Mouse (Mus musculus) intestine, embryonic 14.5 days (tissue): ENCODE measurements at regions not wholly inside any gene's neighbourhood (a gene's known extent, or its start where the extent isn't known, plus 50 kb on each side); places are given as distances from the start of the nearest gene placed in this dataset.

ENCODE experiments used
- ATAC-seq: fragments of 200-750 bp; cut with Nextera tagmentation; replicated peaks from 2 replicates; pipeline ENCODE4 v1.8.0; 2017; ENCODE audit warnings: low read depth, moderate number of reproducible peaks, moderate TSS enrichment, moderate library complexity; ENCODE audit not compliant: low FRiP score, low TSS enrichment
- DNase-seq: peaks from one replicate; pipeline ENCODE4 v3.0.0-alpha.2; 2018; ENCODE audit warnings: low spot score
- H3K27ac ChIP-seq: fragments of 300-500 bp; sonication (generic); 2 replicates; pipeline ENCODE4 v1.5.1; 2014; ENCODE audit warnings: low read depth, mild to moderate bottlenecking, control low read depth
- H3K27me3 ChIP-seq: fragments of 300-500 bp; sonication (generic); replicated peaks from 2 replicates; pipeline ENCODE4 v1.6.1; 2014; ENCODE audit warnings: low read length, control low read depth; ENCODE audit not compliant: control insufficient read depth, insufficient read depth
- H3K36me3 ChIP-seq: fragments of 300-500 bp; sonication (generic); 2 replicates; pipeline ENCODE4 v1.6.1; 2014; ENCODE audit warnings: low read length, control low read depth; ENCODE audit not compliant: control insufficient read depth, insufficient read depth
- H3K4me1 ChIP-seq: fragments of 300-500 bp; sonication (generic); replicated peaks from 2 replicates; pipeline ENCODE4 v1.6.1; 2014; ENCODE audit warnings: low read length, control low read depth, mixed read lengths; ENCODE audit not compliant: control insufficient read depth, insufficient read depth
- H3K4me2 ChIP-seq: fragments of 300-500 bp; sonication (generic); 2 replicates; pipeline ENCODE4 v1.6.1; 2014; ENCODE audit warnings: low read length
- H3K4me3 ChIP-seq: fragments of 300-500 bp; sonication (generic); 2 replicates; pipeline ENCODE4 v1.5.1; 2014; ENCODE audit warnings: low read depth, low read length, control low read depth, mixed read lengths
- H3K9ac ChIP-seq: fragments of 300-500 bp; sonication (generic); 2 replicates; pipeline ENCODE4 v1.6.1; 2014; ENCODE audit warnings: mild to moderate bottlenecking, low read length
- H3K9me3 ChIP-seq: fragments of 300-500 bp; sonication (generic); 2 replicates; pipeline ENCODE4 v1.6.1; 2016; ENCODE audit warnings: low read length, control low read depth; ENCODE audit not compliant: control insufficient read depth
- WGBS: fragments of 180-500 bp; shearing (Covaris S2); extraction: QIAGEN DNeasy Blood & Tissue Kit; methylation state at CpG from one replicate; pipeline ENCODE4 v1.1.7; 2014; 5-methylcytosine and 5-hydroxymethylcytosine counted together

DNA sequence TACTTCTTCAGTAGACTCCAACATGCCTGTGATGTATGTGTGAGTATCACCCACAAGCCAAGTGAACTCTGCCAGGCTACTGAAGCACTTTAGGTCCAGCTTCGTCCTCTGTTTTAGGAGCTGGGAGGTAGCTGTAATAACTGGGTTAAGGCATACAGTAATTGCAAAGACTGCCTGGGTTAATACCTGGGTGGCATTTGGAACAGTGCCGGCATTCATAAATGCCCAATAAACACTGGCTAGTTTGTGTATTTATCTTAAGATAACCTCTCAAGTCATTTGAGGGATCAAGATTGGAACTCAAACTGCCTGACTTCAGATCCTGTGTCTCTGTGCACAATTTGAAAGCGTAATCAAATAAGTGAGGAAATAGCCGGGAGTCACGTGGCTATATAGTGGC lies 261.0 kb downstream of the Cog6 start:
- no peak for DNase-seq
- H3K36me3 ChIP-seq, result no peaks in the 10 kb centered on the region
- no peak overlapping the region for H3K4me3 ChIP-seq
- ATAC-seq, result no peak
- no peak overlapping the region for H3K9ac ChIP-seq
- 49% methylated on average over 5 of the region's 5 CpGs for WGBS
- no peak overlapping the region for H3K4me2 ChIP-seq
- H3K4me1 ChIP-seq, result peaks cover 11% of the 10 kb centered on the region
- H3K27ac ChIP-seq, result no peak overlapping the region
- no peaks in the 10 kb centered on the region for H3K27me3 ChIP-seq
- H3K9me3 ChIP-seq, result no peaks in the 10 kb centered on the region

- ATAC-seq (no peak), DNase-seq (no peak)
- no peak overlapping the region for H3K4me2 ChIP-seq
- H3K27me3 ChIP-seq, result no peaks in the 10 kb centered on the region
- H3K4me3 ChIP-seq, result no peak overlapping the region
- no peak overlapping the region for H3K9ac ChIP-seq
- H3K9me3 ChIP-seq, result no peaks in the 10 kb centered on the region
- H3K27ac ChIP-seq, result no peak overlapping the region
- no peaks in the 10 kb centered on the region for H3K36me3 ChIP-seq
- H3K4me1 ChIP-seq, result peaks cover 11% of the 10 kb centered on the region
- 27% methylated on average over 6 of the region's 6 CpGs for WGBS
Observed at GRCm38 (mm10) chr3:52754978-52755377, 262.1 kb downstream of the Cog6 start.

- Histone ChIP-seq H3K27ac (no peak overlapping the region), H3K4me1 (peaks cover 11% of the 10 kb centered on the region), H3K27me3 (no peaks in the 10 kb centered on the region), H3K4me2 (no peak overlapping the region), H3K9me3 (no peaks in the 10 kb centered on the region), H3K4me3 (no peak overlapping the region), H3K9ac (no peak overlapping the region), H3K36me3 (no peaks in the 10 kb centered on the region)
- 58% methylated on average over 4 of the region's 4 CpGs for WGBS
- DNase-seq, result no peak
- no peak for ATAC-seq
Observed at GRCm38 (mm10) chr3:52754401-52754800, 262.6 kb downstream of the Cog6 start.

DNA sequence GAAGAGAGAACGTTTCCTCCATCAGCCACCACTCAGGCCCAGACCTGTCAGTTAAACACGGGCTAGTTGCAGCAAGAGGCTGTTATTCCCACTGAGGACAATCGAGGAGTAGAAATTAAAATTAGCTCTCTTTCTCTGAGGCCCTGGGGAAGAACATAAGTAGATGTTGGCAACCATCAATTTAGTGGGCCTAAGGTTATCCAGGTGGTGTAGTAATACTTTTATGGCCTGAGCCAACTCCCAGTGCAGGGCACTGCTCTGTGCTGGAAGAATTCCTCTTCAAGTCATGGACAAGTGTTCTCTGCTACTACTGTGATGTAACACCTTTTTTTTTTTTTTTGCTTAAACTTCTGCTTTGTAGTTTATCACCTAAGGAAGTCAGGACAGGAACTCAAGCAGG lies 270.1 kb downstream of the Cog6 start:
- H3K4me1 ChIP-seq, result no peaks in the 10 kb centered on the region
- 77% methylated on average over 3 of the region's 3 CpGs for WGBS
- H3K4me3 ChIP-seq, result no peak overlapping the region
- H3K9ac ChIP-seq, result no peak overlapping the region
- no peak overlapping the region for H3K27ac ChIP-seq
- H3K4me2 ChIP-seq, result no peak overlapping the region
- H3K9me3 ChIP-seq, result no peaks in the 10 kb centered on the region
- ATAC-seq, result no peak
- no peaks in the 10 kb centered on the region for H3K27me3 ChIP-seq
- DNase-seq, result no peak
- H3K36me3 ChIP-seq, result no peaks in the 10 kb centered on the region

GRCm38 (mm10) chr3:52744334-52744733 lies 272.7 kb downstream of the Cog6 start:
- DNase-seq (no peak), ATAC-seq (no peak)
- WGBS, result 73% methylated on average over 8 of the region's 8 CpGs
- Histone ChIP-seq H3K4me2 (no peak overlapping the region), H3K27ac (no peak overlapping the region), H3K27me3 (no peaks in the 10 kb centered on the region), H3K4me3 (no peak overlapping the region), H3K9ac (no peak overlapping the region), H3K9me3 (no peaks in the 10 kb centered on the region), H3K4me1 (no peaks in the 10 kb centered on the region), H3K36me3 (no peaks in the 10 kb centered on the region)

DNA sequence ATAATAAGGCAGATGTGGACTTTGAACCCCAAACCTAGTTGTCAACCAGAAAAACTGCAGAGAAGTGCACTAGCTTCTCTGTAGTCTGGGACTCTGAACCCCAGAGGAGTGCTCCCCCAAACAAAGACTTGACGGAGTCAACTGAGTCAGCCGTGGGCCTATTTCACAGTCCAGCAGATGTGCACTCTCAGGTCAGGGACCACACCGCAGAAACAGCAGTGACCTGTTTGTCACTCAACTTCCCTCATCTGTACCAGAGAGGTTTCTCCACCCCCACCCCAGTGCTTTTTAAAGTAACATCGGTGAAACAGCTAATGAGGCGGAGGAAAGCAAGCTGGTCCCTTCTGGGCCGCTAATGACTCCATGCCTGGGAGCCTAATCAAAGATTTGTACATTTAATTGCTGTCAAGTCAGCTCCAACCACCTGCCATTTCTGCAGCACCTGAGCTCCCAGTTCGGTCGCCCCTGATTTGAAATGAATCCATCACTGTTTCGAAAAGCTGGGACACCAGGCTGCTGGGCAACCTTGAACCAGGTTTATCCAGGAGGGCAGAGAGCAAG lies 276.5 kb downstream of the Cog6 start:
- Histone ChIP-seq H3K9me3 (no peaks in the 10 kb centered on the region), H3K4me3 (no peak overlapping the region), H3K36me3 (no peaks in the 10 kb centered on the region), H3K27me3 (no peaks in the 10 kb centered on the region), H3K27ac (no peak overlapping the region), H3K4me1 (no peaks in the 10 kb centered on the region), H3K9ac (no peak overlapping the region), H3K4me2 (no peak overlapping the region)
- WGBS, result 81% methylated on average over 9 of the region's 9 CpGs
- ATAC-seq, result no peak
- DNase-seq, result no peak

- Histone ChIP-seq H3K4me2 (no peak overlapping the region), H3K4me1 (no peaks in the 10 kb centered on the region), H3K36me3 (no peaks in the 10 kb centered on the region), H3K4me3 (no peak overlapping the region), H3K27ac (no peak overlapping the region), H3K9ac (no peak overlapping the region), H3K27me3 (no peaks in the 10 kb centered on the region), H3K9me3 (no peaks in the 10 kb centered on the region)
- DNase-seq, result no peak
- no peak for ATAC-seq
- 51% methylated on average over 4 of the region's 4 CpGs for WGBS
Observed at GRCm38 (mm10) chr3:52739526-52739925, 277.5 kb downstream of the Cog6 start.

DNA sequence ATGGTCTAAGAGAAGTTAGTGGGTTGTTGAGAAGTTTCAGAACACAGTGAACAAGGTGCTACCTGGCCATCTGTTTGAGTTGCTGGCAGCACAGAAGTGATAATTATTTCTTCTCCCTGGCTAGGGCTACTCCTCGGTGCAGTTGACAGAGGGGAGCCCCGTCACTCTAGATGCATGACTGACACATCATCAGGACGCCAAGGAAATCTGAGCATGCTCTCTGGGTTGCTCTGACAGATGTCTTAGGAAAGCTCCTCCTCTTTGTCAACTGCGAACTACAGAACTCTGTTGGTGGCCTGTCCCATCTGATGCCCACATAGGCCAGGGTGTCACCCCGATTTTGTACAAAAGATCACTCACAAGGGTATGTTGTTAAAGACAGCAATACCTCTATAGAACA lies 278.7 kb downstream of the Cog6 start:
- no peaks in the 10 kb centered on the region for H3K36me3 ChIP-seq
- no peaks in the 10 kb centered on the region for H3K9me3 ChIP-seq
- 61% methylated on average over 5 of the region's 5 CpGs for WGBS
- H3K4me3 ChIP-seq, result no peak overlapping the region
- no peak overlapping the region for H3K27ac ChIP-seq
- DNase-seq, result no peak
- no peak overlapping the region for H3K4me2 ChIP-seq
- no peak overlapping the region for H3K9ac ChIP-seq
- no peaks in the 10 kb centered on the region for H3K27me3 ChIP-seq
- H3K4me1 ChIP-seq, result no peaks in the 10 kb centered on the region
- ATAC-seq, result no peak

DNA sequence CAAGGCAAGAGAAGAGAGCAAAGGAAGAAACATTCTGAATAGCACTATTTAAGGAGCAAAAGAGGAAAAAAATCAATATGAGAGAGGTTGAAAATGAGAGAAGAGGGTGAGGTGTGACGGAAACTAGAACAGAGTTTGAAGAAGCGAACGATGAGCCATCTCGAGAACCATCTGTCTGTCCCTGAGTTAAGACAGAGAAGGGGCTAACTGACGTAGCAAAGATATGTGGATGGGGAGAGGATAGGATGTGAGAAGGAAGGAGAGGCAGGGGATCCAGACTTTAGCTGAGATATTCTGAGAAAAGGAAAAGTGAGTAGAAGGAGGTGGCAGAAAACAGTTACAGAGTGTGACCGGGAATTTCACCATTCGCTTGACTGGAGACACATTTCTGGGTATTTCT lies 281.1 kb downstream of the Cog6 start:
- Histone ChIP-seq H3K36me3 (no peaks in the 10 kb centered on the region), H3K4me2 (no peak overlapping the region), H3K9ac (no peak overlapping the region), H3K4me3 (no peak overlapping the region), H3K4me1 (no peaks in the 10 kb centered on the region), H3K27me3 (no peaks in the 10 kb centered on the region), H3K27ac (no peak overlapping the region), H3K9me3 (no peaks in the 10 kb centered on the region)
- 92% methylated on average over 7 of the region's 7 CpGs for WGBS
- no peak for ATAC-seq
- DNase-seq, result no peak
